Mouse (Mus musculus): Measurements from ENCODE around the gene Fam189a1. TPM values are rescaled to one million over a fixed set of nuclear protein-coding genes. Genes with fewer than 3 reads are reported as not detected.

The Fam189a1 gene
- polyA plus RNA-seq, 1 experiment from 2014 or later = 0.49 TPM

GRCm38 (mm10) chr7:64863538-64863937 is 292.8 kb downstream of the Fam189a1 start:
- H3K4me3 ChIP-seq (ENCODE audit: low read depth, low read length) = no peak overlapping the region
- H3K9ac ChIP-seq (ENCODE audit: low read depth, low read length) = no peak overlapping the region
- H3K27ac ChIP-seq (ENCODE audit: low read depth, low read length) = no peak overlapping the region
- ATAC-seq (replicated peaks; ENCODE audit: insufficient number of reproducible peaks, low FRiP score, low TSS enrichment) = no peak
- H3K36me3 ChIP-seq (ENCODE audit: control insufficient read depth, insufficient read depth, low read length) = no peaks in the 10 kb centered on the region
- no peaks in the 10 kb centered on the region for H3K27me3 ChIP-seq (ENCODE audit: control insufficient read depth, insufficient read depth, low read length)
- no peaks in the 10 kb centered on the region for H3K9me3 ChIP-seq (replicated peaks; ENCODE audit: control insufficient read depth, low read length)
- no peak overlapping the region for H3K4me2 ChIP-seq
- no peaks in the 10 kb centered on the region for H3K4me1 ChIP-seq (ENCODE audit: control insufficient read depth, insufficient read depth, low read length)
- 85% methylated on average over 3 of the region's 3 CpGs for WGBS (ENCODE audit: insufficient replicate concordance)

GRCm38 (mm10) chr7:64862978-64863377 is 293.4 kb downstream of the Fam189a1 start:
- H3K36me3 ChIP-seq (ENCODE audit: control insufficient read depth, insufficient read depth, low read length) = no peaks in the 10 kb centered on the region
- H3K27ac ChIP-seq (ENCODE audit: low read depth, low read length) = no peak overlapping the region
- H3K4me1 ChIP-seq (ENCODE audit: control insufficient read depth, insufficient read depth, low read length) = no peaks in the 10 kb centered on the region
- H3K27me3 ChIP-seq (ENCODE audit: control insufficient read depth, insufficient read depth, low read length) = no peaks in the 10 kb centered on the region
- ATAC-seq (replicated peaks; ENCODE audit: insufficient number of reproducible peaks, low FRiP score, low TSS enrichment) = no peak
- WGBS (ENCODE audit: insufficient replicate concordance) = 76% methylated on average over 3 of the region's 3 CpGs
- H3K9ac ChIP-seq (ENCODE audit: low read depth, low read length) = no peak overlapping the region
- H3K4me2 ChIP-seq = no peak overlapping the region
- no peak overlapping the region for H3K4me3 ChIP-seq (ENCODE audit: low read depth, low read length)
- no peaks in the 10 kb centered on the region for H3K9me3 ChIP-seq (replicated peaks; ENCODE audit: control insufficient read depth, low read length)

- Histone ChIP-seq H3K27ac (ENCODE audit: low read depth, low read length) (no peak overlapping the region), H3K9ac (ENCODE audit: low read depth, low read length) (no peak overlapping the region), H3K4me2 (no peak overlapping the region), H3K9me3 (replicated peaks; ENCODE audit: control insufficient read depth, low read length) (no peaks in the 10 kb centered on the region), H3K36me3 (ENCODE audit: control insufficient read depth, insufficient read depth, low read length) (no peaks in the 10 kb centered on the region), H3K27me3 (ENCODE audit: control insufficient read depth, insufficient read depth, low read length) (no peaks in the 10 kb centered on the region), H3K4me1 (ENCODE audit: control insufficient read depth, insufficient read depth, low read length) (no peaks in the 10 kb centered on the region), H3K4me3 (ENCODE audit: low read depth, low read length) (no peak overlapping the region)
- no peak for ATAC-seq (replicated peaks; ENCODE audit: insufficient number of reproducible peaks, low FRiP score, low TSS enrichment)
- WGBS (ENCODE audit: insufficient replicate concordance) = 72% methylated on average over 12 of the region's 12 CpGs
Measured at GRCm38 (mm10) chr7:64856526-64857082, 299.8 kb downstream of the Fam189a1 start.

GRCm38 (mm10) chr7:64855976-64856375 is 300.4 kb downstream of the Fam189a1 start:
- H3K4me1 ChIP-seq (ENCODE audit: control insufficient read depth, insufficient read depth, low read length) = no peaks in the 10 kb centered on the region
- no peak for ATAC-seq (replicated peaks; ENCODE audit: insufficient number of reproducible peaks, low FRiP score, low TSS enrichment)
- H3K9ac ChIP-seq (ENCODE audit: low read depth, low read length) = no peak overlapping the region
- H3K27ac ChIP-seq (ENCODE audit: low read depth, low read length) = no peak overlapping the region
- H3K36me3 ChIP-seq (ENCODE audit: control insufficient read depth, insufficient read depth, low read length) = no peaks in the 10 kb centered on the region
- H3K4me3 ChIP-seq (ENCODE audit: low read depth, low read length) = no peak overlapping the region
- no peak overlapping the region for H3K4me2 ChIP-seq
- WGBS (ENCODE audit: insufficient replicate concordance) = 74% methylated on average over 15 of the region's 15 CpGs
- no peaks in the 10 kb centered on the region for H3K27me3 ChIP-seq (ENCODE audit: control insufficient read depth, insufficient read depth, low read length)
- no peaks in the 10 kb centered on the region for H3K9me3 ChIP-seq (replicated peaks; ENCODE audit: control insufficient read depth, low read length)

GRCm38 (mm10) chr7:64855389-64855927 is 300.9 kb downstream of the Fam189a1 start:
- no peaks in the 10 kb centered on the region for H3K36me3 ChIP-seq (ENCODE audit: control insufficient read depth, insufficient read depth, low read length)
- H3K27ac ChIP-seq (ENCODE audit: low read depth, low read length) = no peak overlapping the region
- H3K4me2 ChIP-seq = no peak overlapping the region
- H3K27me3 ChIP-seq (ENCODE audit: control insufficient read depth, insufficient read depth, low read length) = no peaks in the 10 kb centered on the region
- no peak for ATAC-seq (replicated peaks; ENCODE audit: insufficient number of reproducible peaks, low FRiP score, low TSS enrichment)
- no peaks in the 10 kb centered on the region for H3K9me3 ChIP-seq (replicated peaks; ENCODE audit: control insufficient read depth, low read length)
- no peaks in the 10 kb centered on the region for H3K4me1 ChIP-seq (ENCODE audit: control insufficient read depth, insufficient read depth, low read length)
- H3K9ac ChIP-seq (ENCODE audit: low read depth, low read length) = no peak overlapping the region
- WGBS (ENCODE audit: insufficient replicate concordance) = 70% methylated on average over 6 of the region's 10 CpGs
- H3K4me3 ChIP-seq (ENCODE audit: low read depth, low read length) = no peak overlapping the region

GRCm38 (mm10) chr7:64850791-64851190 is 305.6 kb downstream of the Fam189a1 start:
- Histone ChIP-seq H3K36me3 (ENCODE audit: control insufficient read depth, insufficient read depth, low read length) (no peaks in the 10 kb centered on the region), H3K9me3 (replicated peaks; ENCODE audit: control insufficient read depth, low read length) (no peaks in the 10 kb centered on the region), H3K4me1 (ENCODE audit: control insufficient read depth, insufficient read depth, low read length) (no peaks in the 10 kb centered on the region), H3K4me2 (no peak overlapping the region), H3K9ac (ENCODE audit: low read depth, low read length) (no peak overlapping the region), H3K4me3 (ENCODE audit: low read depth, low read length) (no peak overlapping the region), H3K27me3 (ENCODE audit: control insufficient read depth, insufficient read depth, low read length) (no peaks in the 10 kb centered on the region), H3K27ac (ENCODE audit: low read depth, low read length) (no peak overlapping the region)
- 21% methylated on average over 3 of the region's 3 CpGs for WGBS (ENCODE audit: insufficient replicate concordance)
- ATAC-seq (replicated peaks; ENCODE audit: insufficient number of reproducible peaks, low FRiP score, low TSS enrichment) = no peak

GRCm38 (mm10) chr7:64847366-64847899 is 308.9 kb downstream of the Fam189a1 start:
- Histone ChIP-seq H3K4me3 (ENCODE audit: low read depth, low read length) (no peak overlapping the region), H3K4me2 (no peak overlapping the region), H3K9me3 (replicated peaks; ENCODE audit: control insufficient read depth, low read length) (no peaks in the 10 kb centered on the region), H3K27ac (ENCODE audit: low read depth, low read length) (no peak overlapping the region), H3K9ac (ENCODE audit: low read depth, low read length) (no peak overlapping the region), H3K36me3 (ENCODE audit: control insufficient read depth, insufficient read depth, low read length) (no peaks in the 10 kb centered on the region), H3K27me3 (ENCODE audit: control insufficient read depth, insufficient read depth, low read length) (no peaks in the 10 kb centered on the region), H3K4me1 (ENCODE audit: control insufficient read depth, insufficient read depth, low read length) (no peaks in the 10 kb centered on the region)
- WGBS (ENCODE audit: insufficient replicate concordance) = 78% methylated on average over 5 of the region's 5 CpGs
- no peak for ATAC-seq (replicated peaks; ENCODE audit: insufficient number of reproducible peaks, low FRiP score, low TSS enrichment)

GRCm38 (mm10) chr7:64846061-64846460 is 310.3 kb downstream of the Fam189a1 start:
- H3K36me3 ChIP-seq (ENCODE audit: control insufficient read depth, insufficient read depth, low read length) = no peaks in the 10 kb centered on the region
- no peak overlapping the region for H3K27ac ChIP-seq (ENCODE audit: low read depth, low read length)
- H3K9me3 ChIP-seq (replicated peaks; ENCODE audit: control insufficient read depth, low read length) = no peaks in the 10 kb centered on the region
- no peak overlapping the region for H3K4me2 ChIP-seq
- no peak for ATAC-seq (replicated peaks; ENCODE audit: insufficient number of reproducible peaks, low FRiP score, low TSS enrichment)
- WGBS (ENCODE audit: insufficient replicate concordance) = 73% methylated on average over 3 of the region's 3 CpGs
- no peaks in the 10 kb centered on the region for H3K4me1 ChIP-seq (ENCODE audit: control insufficient read depth, insufficient read depth, low read length)
- no peak overlapping the region for H3K9ac ChIP-seq (ENCODE audit: low read depth, low read length)
- no peaks in the 10 kb centered on the region for H3K27me3 ChIP-seq (ENCODE audit: control insufficient read depth, insufficient read depth, low read length)
- H3K4me3 ChIP-seq (ENCODE audit: low read depth, low read length) = no peak overlapping the region
